Mouse (Mus musculus) cerebellum, adult 2 months (tissue): Measurements from ENCODE around the gene A930017K11Rik.

Experiments
- CTCF ChIP-seq: fragments of 200-500 bp; IDR thresholded peaks from 2 replicates; pipeline ENCODE4 v1.5.1; 2011; ENCODE audit warnings: low read depth, mild to moderate bottlenecking, control low read depth, low read length, moderate library complexity, borderline replicate concordance; ENCODE audit not compliant: insufficient read depth
- POLR2A ChIP-seq: fragments of 200-500 bp; IDR thresholded peaks from 2 replicates; pipeline ENCODE4 v1.6.1; 2011; ENCODE audit warnings: low read length, control low read depth, borderline replicate concordance; ENCODE audit not compliant: insufficient read depth

- no peak for TF ChIP-seq POLR2A
- no peak for TF ChIP-seq CTCF
Observed at GRCm38 (mm10) chr17:25982913-25983312, 30.5 kb upstream of the A930017K11Rik start.
